Mouse (Mus musculus) spleen, adult 2 months (tissue): Measurements from ENCODE around the gene Efcab11.

Experiments used
- CTCF ChIP-seq: fragments of 200-500 bp; IDR thresholded peaks from 2 replicates; pipeline ENCODE4 v1.5.1; 2011; ENCODE audit warnings: mild to moderate bottlenecking, inconsistent platforms; ENCODE audit not compliant: insufficient read depth, insufficient read length, insufficient replicate concordance; ENCODE audit errors: extremely low read depth
- POLR2A ChIP-seq: fragments of 200-500 bp; IDR thresholded peaks from 2 replicates; pipeline ENCODE4 v1.6.1; 2011; ENCODE audit warnings: low read depth, low read length, inconsistent platforms

DNA sequence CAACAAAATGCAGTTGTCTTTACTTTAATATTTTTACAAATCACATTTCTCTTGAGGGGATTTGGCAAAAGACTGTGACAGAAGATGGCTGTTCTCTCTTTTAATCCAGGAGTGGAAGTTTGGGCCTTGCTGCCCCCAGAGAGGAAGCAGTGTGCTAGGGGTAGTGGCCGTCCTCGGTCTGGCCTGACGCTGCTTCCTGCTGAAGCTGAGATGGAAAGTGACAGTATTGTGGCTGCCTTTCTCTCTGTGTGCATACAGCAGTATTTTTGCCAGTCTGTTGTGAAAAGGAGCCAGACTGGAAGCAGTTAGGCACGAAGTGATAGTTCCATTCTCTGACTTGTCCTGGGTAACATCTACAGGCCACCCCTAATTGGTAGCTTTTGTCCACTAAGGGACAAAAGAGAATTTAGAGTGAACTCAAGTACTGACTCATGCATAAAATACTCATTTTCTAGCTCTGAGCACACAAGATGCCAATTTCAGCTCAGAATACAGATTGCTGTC lies 18.7 kb upstream of the Efcab11 start:
- TF ChIP-seq CTCF: no peak
- no peak for TF ChIP-seq POLR2A
